Mouse (Mus musculus): ENCODE measurements around the gene Sbf2.

DNA sequence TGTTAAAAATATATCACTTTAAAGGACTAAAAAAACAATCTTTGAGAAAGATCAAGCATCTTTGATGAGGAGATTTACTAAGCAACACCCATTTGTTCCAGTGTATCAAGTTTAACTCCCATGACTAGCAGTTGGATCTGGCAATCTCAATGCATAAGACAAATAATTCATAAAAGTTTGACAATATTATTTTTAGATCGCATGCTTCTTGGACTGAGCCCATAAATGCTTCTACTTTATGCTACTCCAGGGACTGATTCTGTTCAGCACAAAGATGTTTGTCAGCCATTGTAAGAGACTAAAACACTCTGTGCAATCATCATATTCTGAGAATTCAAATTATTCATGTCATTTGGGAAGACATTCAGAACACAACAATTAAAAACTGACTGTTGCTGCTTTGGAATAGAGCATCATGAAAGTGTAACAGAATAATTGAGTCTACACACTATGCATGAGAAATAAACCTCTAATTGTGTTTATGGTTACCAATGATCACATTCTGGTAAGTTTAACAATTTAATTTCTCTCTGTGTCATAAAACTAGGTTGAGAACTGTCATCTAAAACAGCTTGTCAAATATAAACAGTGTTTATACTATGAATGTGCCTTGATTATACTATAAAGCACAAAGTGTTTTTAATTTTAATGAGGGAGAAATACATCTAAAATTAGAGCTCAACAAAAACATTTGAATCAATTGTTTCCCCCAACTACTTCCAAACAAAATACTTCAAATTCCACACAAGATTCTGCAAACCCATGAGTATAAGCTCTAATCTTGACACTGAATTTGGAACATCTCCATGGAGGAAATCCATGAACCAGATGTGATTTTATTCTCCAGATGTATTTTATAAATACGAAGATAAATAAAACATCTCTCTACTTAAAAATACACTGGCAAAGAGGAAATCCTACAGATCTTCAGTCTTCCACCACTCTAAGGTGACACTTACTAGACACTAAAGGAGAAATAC, 98.2 kb downstream of the Sbf2 start:
- TF ChIP-seq POLR2A (IDR thresholded peaks at IDR 0.05; ENCODE audit: borderline replicate concordance, low read depth, low read length), result no peak
- no peak for TF ChIP-seq CTCF (IDR thresholded peaks at IDR 0.05; ENCODE audit: low read depth, low read length)
